Comparison of ENCODE assay signal across 16 mouse cellular contexts in genomic region chr17:91531488-91531887, GRCm38 (mm10).
"Had no signal": no experiment of that assay in that cellular context is flagged by ENCODE, and none has a peak within 500 bp of the region (broad histone marks: within the 10 kb centered on the region; RNA-seq: fewer than 3 reads in every experiment).

No protein-coding gene starts in this region.

- H3K4me3 ChIP-seq: megakaryocyte, embryonic 14.5 days; midbrain, embryonic 13.5 days; midbrain, embryonic 15.5 days; neural tube, embryonic 12.5 days; stomach, embryonic 15.5 days had no signal

- H3K4me2 ChIP-seq: lung, embryonic 14.5 days; midbrain, embryonic 11.5 days; midbrain, embryonic 13.5 days; midbrain, embryonic 15.5 days; neural tube, embryonic 12.5 days; stomach, embryonic 15.5 days had no signal

- H3K27me3 ChIP-seq: megakaryocyte, embryonic 14.5 days; midbrain, embryonic 13.5 days; midbrain, embryonic 15.5 days; neural tube, embryonic 12.5 days; stomach, embryonic 15.5 days had no signal

- H3K27ac ChIP-seq: macrophage; midbrain, embryonic 13.5 days; midbrain, embryonic 15.5 days; neural tube, embryonic 12.5 days; stomach, embryonic 15.5 days; stomach, postnatal 0 days had no signal

- ATAC-seq: midbrain, embryonic 13.5 days; midbrain, embryonic 15.5 days had no signal

- H3K4me1 ChIP-seq: megakaryocyte, embryonic 14.5 days; midbrain, embryonic 13.5 days; midbrain, embryonic 15.5 days; neural tube, embryonic 12.5 days; stomach, embryonic 15.5 days had no signal

- H3K36me3 ChIP-seq: midbrain, embryonic 13.5 days; midbrain, embryonic 15.5 days; neural tube, embryonic 12.5 days; stomach, embryonic 15.5 days had no signal

- DNase-seq: lung, adult 18-20 months; lung, embryonic 14.5 days; lung, postnatal 10 days; lung, postnatal 36 days; right cerebral cortex, postnatal 14 days; thymus, adult 2 months; thymus, postnatal 25 days; thymus, postnatal 4 days had no signal

- H3K9ac ChIP-seq: lung, embryonic 14.5 days; midbrain, embryonic 13.5 days; midbrain, embryonic 15.5 days; neural tube, embryonic 12.5 days; stomach, embryonic 15.5 days had no signal

- H3K9me3 ChIP-seq: megakaryocyte, embryonic 14.5 days; midbrain, embryonic 13.5 days; midbrain, embryonic 15.5 days; neural tube, embryonic 12.5 days; stomach, embryonic 15.5 days had no signal
